Mouse (Mus musculus) heart, embryonic 10.5 days (tissue): ENCODE measurements around the gene Car15. TPM values are rescaled to one million over a fixed set of nuclear protein-coding genes. Genes with fewer than 3 reads are reported as not detected.

ENCODE experiments used
- DNase-seq: peaks from one replicate; pipeline ENCODE4 v3.0.0-alpha.2; 2017; ENCODE audit warnings: low spot score
- H3K27ac ChIP-seq: fragments of 300-500 bp; sonication (generic); 2 replicates; pipeline ENCODE4 v1.5.1; 2016; ENCODE audit warnings: mild to moderate bottlenecking
- H3K27me3 ChIP-seq: fragments of 300-500 bp; sonication (generic); 2 replicates; pipeline ENCODE4 v1.6.1; 2016; ENCODE audit warnings: mild to moderate bottlenecking; ENCODE audit not compliant: poor library complexity, insufficient read depth, severe bottlenecking
- H3K36me3 ChIP-seq: fragments of 300-500 bp; sonication (generic); 2 replicates; pipeline ENCODE4 v1.6.1; 2016; ENCODE audit warnings: mild to moderate bottlenecking, moderate library complexity
- H3K4me1 ChIP-seq: fragments of 300-500 bp; sonication (generic); 2 replicates; pipeline ENCODE4 v1.6.1; 2016; ENCODE audit warnings: mild to moderate bottlenecking
- H3K4me3 ChIP-seq: fragments of 300-500 bp; sonication (generic); 2 replicates; pipeline ENCODE4 v1.5.1; 2016; ENCODE audit warnings: mild to moderate bottlenecking, moderate library complexity
- H3K9me3 ChIP-seq: fragments of 300-500 bp; sonication (generic); 2 replicates; pipeline ENCODE4 v1.6.1; 2016; ENCODE audit warnings: mild to moderate bottlenecking, moderate library complexity
- WGBS: fragments of 180-500 bp; shearing (Covaris S2); methylation state at CpG from one replicate; pipeline ENCODE4 v1.1.7; 2016; 5-methylcytosine and 5-hydroxymethylcytosine counted together
- polyA plus RNA-seq: library from polyadenylated mRNA; unstranded; fragments of >200 nt; fragmentation: Nextera tagmentation; extraction: Ambion mirVana; gene quantifications from 2 replicates; pipeline ENCODE4 v1.2.1, GENCODE M21; 2016

Car15 gene
- polyA plus RNA-seq: 2.0 and 2.3 TPM in 2 replicates

DNA sequence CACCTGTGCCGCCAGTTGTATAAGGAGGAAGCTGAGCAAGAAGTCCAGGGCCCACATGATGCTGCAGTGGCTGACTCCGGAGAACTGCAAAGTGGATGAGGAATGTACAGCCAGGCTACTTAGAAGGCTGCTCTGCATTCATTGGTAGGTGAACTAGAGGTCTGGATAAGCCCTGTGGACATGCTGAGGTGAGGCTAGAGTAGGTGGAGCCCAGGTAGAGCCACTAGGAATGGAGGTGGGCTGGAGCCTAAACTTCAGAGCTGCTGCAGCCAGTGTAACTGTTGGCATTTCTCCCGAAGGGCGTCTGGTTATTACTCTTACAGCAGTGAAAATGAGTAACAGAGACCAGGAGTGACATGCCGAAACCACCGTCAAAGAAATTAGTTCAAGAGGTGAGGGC, at the start of gene Car15:
TSS of gene Car15 (minus strand) at position 314 of the 400 bp plus-strand sequence.
- Histone ChIP-seq H3K4me3 (no peak within 1 kb of the TSS), H3K4me1 (peaks cover 17% of the 10 kb centered on the region), H3K27me3 (peaks cover 56% of the 10 kb centered on the region), H3K9me3 (no peaks in the 10 kb centered on the region), H3K36me3 (peaks cover 32% of the 10 kb centered on the region), H3K27ac (no peak within 1 kb of the TSS)
- 76% methylated on average over 6 of the region's 6 CpGs for WGBS
- DNase-seq: no peak

DNA sequence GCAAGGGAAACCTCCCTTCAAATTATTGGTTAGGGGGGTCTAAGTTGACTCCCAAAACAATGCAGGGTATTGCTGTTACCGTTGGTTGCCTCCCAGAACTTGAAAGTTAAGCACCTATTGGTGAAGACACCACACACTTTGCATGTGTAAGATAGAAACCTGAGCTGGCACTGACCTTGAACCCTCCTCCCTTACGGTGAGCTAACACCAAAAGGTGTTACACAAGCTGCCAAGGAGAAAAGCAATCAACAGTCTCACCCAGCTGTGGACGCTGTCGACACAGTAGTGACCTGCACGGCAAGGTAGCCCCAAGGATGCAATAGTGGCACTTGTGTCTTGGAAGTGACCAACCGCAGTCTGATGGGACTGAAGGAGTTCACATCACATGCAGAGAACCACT, 46.0 kb upstream of the Car15 start:
- Histone ChIP-seq H3K36me3 (peaks cover 24% of the 10 kb centered on the region; the same call in 1 of the 2 replicates), H3K27ac (no peak overlapping the region), H3K27me3 (no peaks in the 10 kb centered on the region), H3K4me1 (peaks cover 22% of the 10 kb centered on the region), H3K4me3 (no peak overlapping the region), H3K9me3 (no peaks in the 10 kb centered on the region)
- 55% methylated on average over 6 of the region's 6 CpGs for WGBS
- DNase-seq: no peak

DNA sequence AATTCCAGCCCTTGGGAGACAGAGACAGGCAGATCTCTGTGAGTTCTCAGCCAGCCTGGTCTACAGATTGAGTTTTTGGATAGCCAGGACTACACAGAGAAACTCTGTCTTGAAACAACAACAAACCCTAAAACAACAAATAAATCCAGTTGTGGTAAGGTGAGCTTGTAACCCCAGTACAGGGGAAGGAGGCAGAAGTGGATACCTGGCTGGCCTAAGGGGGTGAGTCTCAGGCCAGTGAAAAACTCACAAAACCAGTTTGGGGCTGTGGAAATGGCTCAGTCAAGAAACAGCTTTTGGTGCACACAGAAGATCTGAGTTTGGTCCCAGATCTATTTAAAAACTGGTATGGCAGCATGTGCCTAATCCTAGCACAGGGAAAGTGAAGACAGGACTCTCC, 44.0 kb upstream of the Car15 start:
- H3K36me3 ChIP-seq: peaks cover 38% of the 10 kb centered on the region; the same call in 1 of the 2 replicates
- no peaks in the 10 kb centered on the region for H3K27me3 ChIP-seq
- no peak for DNase-seq
- H3K4me3 ChIP-seq: no peak overlapping the region
- H3K9me3 ChIP-seq: no peaks in the 10 kb centered on the region
- H3K4me1 ChIP-seq: peaks cover 22% of the 10 kb centered on the region
- H3K27ac ChIP-seq: no peak overlapping the region

- H3K9me3 ChIP-seq: no peaks in the 10 kb centered on the region
- no peak for DNase-seq
- peaks cover 33% of the 10 kb centered on the region; the same call in 1 of the 2 replicates for H3K36me3 ChIP-seq
- H3K4me1 ChIP-seq: peaks cover 31% of the 10 kb centered on the region
- 88% methylated on average over 4 of the region's 4 CpGs for WGBS
- H3K4me3 ChIP-seq: no peak overlapping the region
- H3K27me3 ChIP-seq: no peaks in the 10 kb centered on the region
- H3K27ac ChIP-seq: no peak overlapping the region
Observed at GRCm38 (mm10) chr16:17879571-17879970, 41.4 kb upstream of the Car15 start.

- H3K27me3 ChIP-seq: no peaks in the 10 kb centered on the region
- H3K36me3 ChIP-seq: peaks cover 34% of the 10 kb centered on the region
- no peak overlapping the region for H3K4me3 ChIP-seq
- 90% methylated on average over 1 of the region's 1 CpGs for WGBS
- no peak overlapping the region for H3K27ac ChIP-seq
- no peaks in the 10 kb centered on the region for H3K9me3 ChIP-seq
- DNase-seq: no peak
- peaks cover 42% of the 10 kb centered on the region for H3K4me1 ChIP-seq
Observed at GRCm38 (mm10) chr16:17876096-17876495, 37.9 kb upstream of the Car15 start.

DNA sequence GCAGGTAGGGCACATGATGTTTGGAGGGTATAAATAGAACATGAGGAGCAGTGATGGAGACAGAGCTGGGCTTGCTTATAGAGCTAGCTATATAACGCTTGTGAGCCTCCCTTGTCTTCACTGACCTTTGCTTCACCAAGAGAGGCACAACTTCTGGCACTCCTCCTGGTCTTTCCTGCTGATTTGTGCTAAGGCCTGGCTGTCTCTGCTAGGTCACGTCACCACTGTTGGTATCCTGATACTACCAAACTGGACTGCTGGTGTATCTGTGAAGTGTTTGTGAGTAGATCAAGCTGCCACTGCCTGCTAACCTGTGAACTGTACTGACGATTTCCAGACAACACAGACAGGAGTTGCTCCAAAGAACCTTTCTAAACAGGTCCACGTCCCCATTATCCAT, 37.0 kb upstream of the Car15 start:
- no peaks in the 10 kb centered on the region for H3K27me3 ChIP-seq
- 0 out of 2 replicates have a peak overlapping the region, but pooled peaks have one; percentile 23 for H3K27ac ChIP-seq
- no peaks in the 10 kb centered on the region for H3K9me3 ChIP-seq
- WGBS: 35% methylated on average over 4 of the region's 4 CpGs
- no peak overlapping the region for H3K4me3 ChIP-seq
- DNase-seq: no peak
- H3K36me3 ChIP-seq: peaks cover 39% of the 10 kb centered on the region
- H3K4me1 ChIP-seq: peaks cover 47% of the 10 kb centered on the region

DNA sequence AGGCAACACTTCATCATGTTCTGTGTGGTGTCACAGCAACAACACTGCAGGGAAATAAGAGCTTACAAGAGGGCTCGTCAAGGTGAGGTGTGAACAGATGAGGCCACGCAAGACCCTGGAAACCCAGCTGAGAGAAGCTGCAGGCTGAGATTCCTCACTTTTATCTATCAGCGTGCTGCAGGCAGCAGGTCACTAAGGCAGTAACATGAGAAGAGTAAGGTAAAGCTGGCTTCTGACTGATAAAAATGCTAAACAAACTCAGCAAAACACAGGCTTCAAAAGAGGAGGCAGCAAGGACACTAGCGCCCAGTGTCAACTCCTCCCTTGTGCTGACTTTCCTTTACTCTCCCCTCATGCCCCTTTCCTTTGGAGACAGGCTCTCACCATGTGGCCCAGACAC, 34.8 kb upstream of the Car15 start:
- Histone ChIP-seq H3K36me3 (peaks cover 39% of the 10 kb centered on the region), H3K27me3 (no peaks in the 10 kb centered on the region), H3K9me3 (no peaks in the 10 kb centered on the region), H3K4me3 (no peak overlapping the region), H3K4me1 (peaks cover 50% of the 10 kb centered on the region), H3K27ac (peak overlapping the region; percentile 62; the same call in 1 of the 2 replicates)
- DNase-seq: peak; percentile 85
- WGBS: 10% methylated on average over 4 of the region's 4 CpGs

- WGBS: 33% methylated on average over 5 of the region's 5 CpGs
- DNase-seq: no peak
- Histone ChIP-seq H3K27me3 (no peaks in the 10 kb centered on the region), H3K27ac (no peak overlapping the region), H3K4me1 (peaks cover 50% of the 10 kb centered on the region), H3K4me3 (no peak overlapping the region), H3K36me3 (peaks cover 33% of the 10 kb centered on the region), H3K9me3 (no peaks in the 10 kb centered on the region)
Observed at GRCm38 (mm10) chr16:17871248-17871647, 33.1 kb upstream of the Car15 start.

DNA sequence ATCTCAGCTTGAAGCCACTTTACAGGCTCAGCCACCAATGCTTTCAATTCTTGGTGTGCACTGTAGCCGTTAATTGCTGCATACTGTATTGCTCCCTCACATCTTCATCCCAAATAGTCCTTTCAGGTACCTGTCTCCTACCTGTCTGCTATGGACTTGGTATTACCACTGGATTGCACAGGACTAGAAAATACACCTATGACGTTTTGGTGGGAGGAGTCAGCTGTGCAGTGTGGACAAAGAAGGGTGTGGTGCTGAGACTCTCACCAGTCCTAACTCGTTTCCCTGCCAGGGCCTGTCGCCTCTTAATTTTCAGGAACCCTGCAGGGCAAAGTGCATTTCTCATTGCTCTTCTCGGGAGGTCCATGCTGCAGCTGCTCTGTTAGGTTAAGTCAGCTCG, 27.6 kb upstream of the Car15 start:
- 76% methylated on average over 6 of the region's 6 CpGs for WGBS
- Histone ChIP-seq H3K27ac (no peak overlapping the region), H3K27me3 (no peaks in the 10 kb centered on the region), H3K4me3 (no peak overlapping the region), H3K4me1 (peaks cover 14% of the 10 kb centered on the region), H3K9me3 (no peaks in the 10 kb centered on the region), H3K36me3 (peaks cover 32% of the 10 kb centered on the region)
- DNase-seq: no peak

- peaks cover 12% of the 10 kb centered on the region for H3K4me1 ChIP-seq
- H3K4me3 ChIP-seq: no peak overlapping the region
- no peaks in the 10 kb centered on the region for H3K9me3 ChIP-seq
- peaks cover 31% of the 10 kb centered on the region for H3K36me3 ChIP-seq
- WGBS: 85% methylated on average over 2 of the region's 2 CpGs
- H3K27me3 ChIP-seq: no peaks in the 10 kb centered on the region
- no peak overlapping the region for H3K27ac ChIP-seq
- DNase-seq: no peak
Observed at GRCm38 (mm10) chr16:17865293-17865692, 27.1 kb upstream of the Car15 start.

DNA sequence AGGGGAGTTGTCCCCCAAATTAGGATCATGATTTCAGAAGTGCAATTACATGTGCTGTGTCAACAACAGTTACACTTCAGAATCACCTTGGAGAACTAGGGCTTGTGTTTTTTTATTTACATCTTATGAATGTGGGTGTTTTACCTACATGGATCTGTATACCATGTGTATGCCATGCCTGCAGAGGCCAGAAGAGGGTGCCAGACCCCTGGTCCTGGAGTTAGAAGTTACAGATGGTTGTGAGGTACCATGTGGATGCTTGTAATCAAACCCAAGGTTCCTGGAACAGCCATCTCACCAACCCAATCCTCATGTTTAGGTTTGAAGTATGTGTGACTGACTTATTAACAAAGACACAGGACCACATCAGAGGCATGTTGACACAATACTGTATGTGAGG, 20.4 kb upstream of the Car15 start:
- H3K36me3 ChIP-seq: peaks cover 66% of the 10 kb centered on the region
- H3K9me3 ChIP-seq: no peaks in the 10 kb centered on the region
- H3K4me3 ChIP-seq: no peak overlapping the region
- no peak for DNase-seq
- no peaks in the 10 kb centered on the region for H3K27me3 ChIP-seq
- H3K27ac ChIP-seq: no peak overlapping the region
- H3K4me1 ChIP-seq: peaks cover 6% of the 10 kb centered on the region; the same call in 1 of the 2 replicates

DNA sequence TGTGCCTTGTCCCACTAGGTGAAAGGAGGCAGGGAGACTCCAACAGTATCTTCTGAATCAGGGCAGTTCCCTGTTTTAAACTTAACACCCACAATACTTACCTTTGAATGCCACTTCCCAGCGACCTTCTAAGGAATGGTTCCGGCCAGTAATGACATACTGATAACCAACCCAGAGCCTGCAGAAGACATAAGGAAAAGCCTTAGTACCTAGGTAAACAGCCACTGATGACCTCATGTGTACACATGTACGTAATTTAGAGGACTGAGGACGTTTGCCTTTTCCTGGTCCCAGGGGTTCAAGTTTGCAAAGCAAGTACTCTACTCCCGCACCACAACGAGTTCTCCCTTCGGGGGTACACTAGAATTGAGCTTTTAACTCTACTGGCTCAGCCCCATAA, 19.0 kb upstream of the Car15 start:
- peaks cover 77% of the 10 kb centered on the region for H3K36me3 ChIP-seq
- H3K27ac ChIP-seq: no peak overlapping the region
- H3K4me3 ChIP-seq: no peak overlapping the region
- WGBS: 89% methylated on average over 7 of the region's 7 CpGs
- H3K27me3 ChIP-seq: no peaks in the 10 kb centered on the region
- DNase-seq: no peak
- H3K4me1 ChIP-seq: peaks cover 4% of the 10 kb centered on the region; the same call in 1 of the 2 replicates
- no peaks in the 10 kb centered on the region for H3K9me3 ChIP-seq

DNA sequence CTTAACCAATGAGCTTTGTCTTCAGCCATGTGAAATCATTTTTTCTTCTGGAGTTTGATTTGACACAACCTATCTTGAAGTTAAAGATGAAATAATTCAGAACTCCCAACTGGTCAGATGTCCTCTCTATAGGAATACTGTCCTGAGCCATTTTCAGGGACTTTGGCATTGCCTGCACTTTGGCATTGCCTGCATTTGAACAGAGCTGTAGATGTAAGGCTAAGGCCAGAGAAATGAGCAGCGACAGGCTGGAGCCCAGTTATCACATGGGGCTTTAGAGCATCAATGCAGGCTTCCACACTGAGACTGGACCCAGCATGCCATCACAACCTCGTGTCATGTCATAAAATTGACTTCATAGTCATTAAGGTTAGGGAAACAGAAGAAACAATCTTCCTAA, 15.1 kb upstream of the Car15 start:
- no peak overlapping the region for H3K27ac ChIP-seq
- DNase-seq: no peak
- H3K4me3 ChIP-seq: no peak overlapping the region
- peaks cover 92% of the 10 kb centered on the region for H3K36me3 ChIP-seq
- no peaks in the 10 kb centered on the region for H3K27me3 ChIP-seq
- 86% methylated on average over 2 of the region's 2 CpGs for WGBS
- no peaks in the 10 kb centered on the region for H3K4me1 ChIP-seq
- no peaks in the 10 kb centered on the region for H3K9me3 ChIP-seq

GRCm38 (mm10) chr16:17851860-17852259, 13.7 kb upstream of the Car15 start:
- 96% methylated on average over 1 of the region's 1 CpGs for WGBS
- Histone ChIP-seq H3K4me3 (no peak overlapping the region), H3K36me3 (peaks cover 89% of the 10 kb centered on the region), H3K27ac (no peak overlapping the region), H3K27me3 (no peaks in the 10 kb centered on the region), H3K4me1 (no peaks in the 10 kb centered on the region), H3K9me3 (no peaks in the 10 kb centered on the region)
- no peak for DNase-seq
